Mouse (Mus musculus): Measurements from ENCODE around the gene Dram1.
"Not testable (repeated sequence)": the region's sequence is repeated elsewhere in the genome, so short reads cannot be mapped to it uniquely, and the experiment has no call there.

The Dram1 gene

DNA sequence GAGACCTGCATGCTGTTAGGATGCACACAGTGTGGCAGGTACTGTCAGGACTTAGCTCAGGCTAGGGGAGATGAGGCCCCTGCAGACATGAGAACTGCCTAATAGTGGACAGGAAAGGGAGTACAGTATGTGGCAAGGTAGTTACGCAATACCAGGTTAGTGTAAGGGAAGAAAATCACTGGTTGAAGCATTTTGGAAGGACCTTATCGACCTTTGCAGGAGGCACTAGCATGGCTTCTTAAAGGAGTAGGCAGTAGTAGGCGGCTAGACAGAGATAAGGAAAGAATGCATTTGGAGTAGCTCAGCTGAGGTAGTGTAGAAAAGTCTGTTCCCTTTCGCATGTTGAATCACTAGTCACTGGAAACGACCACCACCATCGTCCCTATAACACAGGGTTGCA is 6.9 kb upstream of the Dram1 start:
- no peak for DNase-seq

DNA sequence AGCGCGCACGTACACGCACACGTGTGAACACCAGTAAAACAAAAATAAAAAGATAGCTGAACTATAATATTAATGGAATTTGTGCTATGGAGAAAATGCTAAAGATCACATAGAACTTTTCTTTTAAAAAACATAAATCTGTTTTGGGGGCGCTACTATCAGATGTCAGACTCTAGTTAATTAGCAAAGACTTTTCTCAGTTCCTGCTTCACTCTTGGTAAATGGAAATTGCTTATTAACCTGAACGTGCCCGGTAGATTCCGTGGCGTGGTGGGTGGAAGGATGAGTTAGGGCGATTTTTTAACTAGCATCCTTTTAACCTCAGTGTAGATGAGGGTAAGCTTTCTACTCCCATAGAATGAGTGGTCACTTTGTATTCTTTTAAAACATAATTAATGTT is 6.4 kb upstream of the Dram1 start:
- DNase-seq, result no peak

DNA sequence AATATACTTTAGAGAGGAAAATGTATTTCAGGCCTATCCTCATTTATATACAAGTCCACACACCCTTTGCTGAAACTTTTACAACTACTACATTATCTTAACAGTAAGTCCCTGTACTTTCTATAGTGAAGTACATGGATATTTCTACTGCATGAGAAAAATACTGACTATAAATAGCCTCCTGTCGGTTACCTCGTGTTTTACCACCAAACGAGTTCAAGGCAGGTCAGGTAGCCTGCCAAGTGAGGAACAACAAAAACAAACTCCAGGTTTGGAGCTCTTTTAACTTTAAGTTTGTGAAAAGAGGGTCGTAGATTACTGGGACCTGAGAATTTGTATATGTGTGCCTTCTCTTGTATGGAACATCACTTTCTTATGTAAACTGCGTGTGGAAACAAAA is 5.2 kb upstream of the Dram1 start:
- no peak for DNase-seq

DNA sequence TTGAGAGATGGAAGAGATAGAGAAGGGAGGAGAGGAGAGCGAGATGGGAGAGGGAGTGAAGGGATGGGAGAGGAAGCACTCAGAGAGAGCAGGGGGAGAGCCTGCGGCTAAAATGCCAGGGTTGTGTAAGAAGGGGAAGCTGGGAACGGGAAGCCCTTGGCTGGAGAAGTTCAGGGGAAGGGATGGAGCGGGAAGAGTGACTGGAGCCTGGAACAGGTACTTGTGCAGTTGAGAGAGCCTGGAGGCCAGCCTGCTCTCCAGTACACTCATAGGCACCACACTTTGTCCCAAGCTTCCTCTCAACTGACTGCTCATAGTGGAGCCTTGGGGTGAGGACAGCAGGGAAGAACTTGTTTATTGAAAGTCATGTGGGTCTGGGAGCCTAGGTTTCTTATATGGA is 4.6 kb upstream of the Dram1 start:
- DNase-seq, result no peak

DNA sequence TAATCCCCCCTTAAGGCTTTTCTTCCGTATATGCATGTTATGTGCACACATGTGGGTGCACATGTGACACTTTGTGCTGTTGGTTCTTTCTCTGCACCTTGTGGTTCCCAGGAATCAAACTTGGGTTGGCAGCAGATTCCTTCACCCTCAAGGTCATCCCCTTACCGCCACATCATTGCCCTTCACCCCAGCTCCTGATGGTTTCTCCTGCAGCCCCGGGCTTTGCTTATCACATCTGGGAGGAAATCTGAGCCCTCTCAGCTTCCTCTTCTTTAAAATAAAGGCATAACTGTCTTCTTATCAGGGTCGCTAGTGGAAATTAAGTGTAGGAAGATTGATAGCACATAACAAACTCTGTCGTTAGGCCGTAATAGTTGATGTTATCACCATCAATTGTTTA is 3.1 kb upstream of the Dram1 start:
- no peak for DNase-seq

- DNase-seq, result no peak
Observed at GRCm38 (mm10) chr10:88381286-88381685, 2.4 kb upstream of the Dram1 start.

- peak; percentile 33 for DNase-seq
Observed at GRCm38 (mm10) chr10:88380430-88381060, 1.7 kb upstream of the Dram1 start.

- DNase-seq, result peak; percentile 53
Observed at GRCm38 (mm10) chr10:88380002-88380401, 1.1 kb upstream of the Dram1 start.

DNA sequence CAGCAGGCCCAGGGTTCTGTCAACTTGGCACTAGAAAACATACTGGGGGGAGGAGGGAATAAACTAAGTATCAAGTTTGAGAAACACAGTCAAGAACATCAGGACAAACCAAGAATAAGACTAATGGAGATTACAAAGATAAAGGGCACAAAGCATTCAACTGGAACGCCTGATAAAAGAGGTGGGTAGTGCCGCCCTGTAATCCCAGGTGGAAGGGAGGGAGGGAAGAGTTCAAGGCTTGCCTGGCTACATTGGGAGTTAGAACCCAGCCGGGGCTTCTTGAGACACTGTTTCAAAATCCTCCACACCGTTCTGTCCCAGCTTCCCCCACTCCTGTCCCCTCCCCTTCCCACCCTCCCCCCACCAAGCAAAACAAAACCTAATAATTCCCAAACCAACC is 1.2 kb downstream of the Dram1 start:
- no peak for DNase-seq

- DNase-seq, result peak; percentile 91
Observed at GRCm38 (mm10) chr10:88376770-88377169, 2.1 kb downstream of the Dram1 start.

- no peak for DNase-seq
Observed at GRCm38 (mm10) chr10:88374984-88375383, 3.9 kb downstream of the Dram1 start.

GRCm38 (mm10) chr10:88372945-88373344 is 5.9 kb downstream of the Dram1 start:
- DNase-seq, result not testable (repeated sequence)

GRCm38 (mm10) chr10:88372436-88372835 is 6.4 kb downstream of the Dram1 start:
- no peak for DNase-seq

- DNase-seq, result peak; percentile 47
Observed at GRCm38 (mm10) chr10:88371793-88372192, 7.1 kb downstream of the Dram1 start.

- no peak for DNase-seq
Observed at GRCm38 (mm10) chr10:88369233-88369632, 9.6 kb downstream of the Dram1 start.

GRCm38 (mm10) chr10:88364221-88364620 is 14.7 kb downstream of the Dram1 start:
- no peak for DNase-seq

DNA sequence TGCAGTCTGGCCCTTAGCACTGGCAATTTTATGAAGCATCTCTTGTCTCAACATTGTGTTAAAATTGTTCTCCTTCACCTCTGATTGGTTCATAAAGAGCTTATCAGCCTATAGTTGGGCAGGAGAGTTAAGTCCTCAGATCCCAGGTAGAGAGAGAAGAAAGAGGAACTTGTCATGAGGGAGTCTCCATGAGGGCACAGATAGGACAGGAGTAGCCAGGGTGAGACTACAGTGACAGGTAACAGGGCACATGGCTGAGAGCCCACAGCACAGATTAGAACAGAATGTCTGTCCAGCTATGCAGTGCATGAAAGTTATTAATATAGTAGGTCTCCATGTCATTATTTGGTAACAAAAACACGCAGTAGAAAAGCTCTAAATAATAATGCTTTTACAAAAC is 16.7 kb downstream of the Dram1 start:
- no peak for DNase-seq

- DNase-seq, result peak; percentile 84
Observed at GRCm38 (mm10) chr10:88356983-88357559, 21.8 kb downstream of the Dram1 start.

DNA sequence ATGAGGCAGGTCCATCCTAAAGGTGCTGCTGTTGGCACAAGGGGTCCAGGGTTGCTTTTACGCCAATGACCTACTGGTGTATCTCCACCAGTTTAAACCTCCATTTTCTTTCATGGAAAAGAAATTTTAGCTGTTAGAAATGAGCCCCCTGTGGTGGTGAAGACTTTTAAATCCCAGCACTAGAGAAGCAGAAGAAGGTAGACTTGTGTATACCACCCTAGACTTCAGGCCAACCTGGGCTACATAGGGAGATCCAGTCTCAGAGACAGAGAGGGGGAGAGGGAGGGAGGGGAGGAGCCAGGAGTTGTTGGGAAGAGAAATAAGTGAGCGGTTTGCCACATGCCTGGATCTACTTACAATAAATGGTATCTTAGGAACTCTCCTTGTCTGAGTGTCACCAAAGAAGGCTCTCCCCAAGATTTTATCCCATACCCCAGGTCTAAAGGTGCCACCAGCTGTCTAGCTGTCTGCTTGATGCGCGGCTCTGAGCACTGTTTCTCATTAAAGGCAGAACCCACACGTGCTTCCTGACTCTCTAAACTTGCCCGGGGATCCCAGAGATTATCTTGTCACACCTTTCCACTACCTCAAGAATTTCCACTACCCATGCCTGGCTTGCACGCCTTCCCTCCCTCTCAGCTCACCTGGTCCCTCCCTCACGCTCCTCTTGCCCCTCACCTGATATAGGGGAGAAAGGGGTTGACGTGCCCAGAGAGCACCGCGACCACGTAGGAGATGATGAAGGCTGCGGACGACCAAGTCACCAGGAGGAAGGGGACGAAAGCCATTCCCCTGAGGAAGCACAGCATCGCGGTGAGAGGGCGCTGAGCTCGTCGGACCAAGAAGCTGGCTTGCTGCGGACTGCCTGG is 22.5 kb downstream of the Dram1 start:
- DNase-seq, result no peak

- no peak for DNase-seq
Observed at GRCm38 (mm10) chr10:88354599-88354998, 24.3 kb downstream of the Dram1 start.

DNA sequence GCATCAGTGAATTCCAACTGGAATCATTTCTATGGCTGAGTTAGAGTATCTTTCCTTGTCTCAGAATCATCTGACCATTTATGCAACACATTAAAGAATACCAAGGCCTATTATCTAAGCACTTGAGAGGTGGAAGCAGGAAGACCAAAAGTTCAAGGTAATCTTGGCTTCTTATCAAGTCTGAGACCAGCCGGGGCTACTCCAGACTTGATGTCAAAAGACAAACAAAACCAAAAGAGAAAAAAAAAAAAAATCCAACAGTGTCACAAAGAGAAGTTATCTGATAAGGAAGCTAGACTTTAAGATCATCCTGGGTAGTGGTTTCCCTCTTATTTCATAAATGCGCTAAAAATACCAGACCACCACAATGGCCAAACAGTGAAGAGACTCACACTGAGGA is 26.3 kb downstream of the Dram1 start:
- DNase-seq, result no peak

DNA sequence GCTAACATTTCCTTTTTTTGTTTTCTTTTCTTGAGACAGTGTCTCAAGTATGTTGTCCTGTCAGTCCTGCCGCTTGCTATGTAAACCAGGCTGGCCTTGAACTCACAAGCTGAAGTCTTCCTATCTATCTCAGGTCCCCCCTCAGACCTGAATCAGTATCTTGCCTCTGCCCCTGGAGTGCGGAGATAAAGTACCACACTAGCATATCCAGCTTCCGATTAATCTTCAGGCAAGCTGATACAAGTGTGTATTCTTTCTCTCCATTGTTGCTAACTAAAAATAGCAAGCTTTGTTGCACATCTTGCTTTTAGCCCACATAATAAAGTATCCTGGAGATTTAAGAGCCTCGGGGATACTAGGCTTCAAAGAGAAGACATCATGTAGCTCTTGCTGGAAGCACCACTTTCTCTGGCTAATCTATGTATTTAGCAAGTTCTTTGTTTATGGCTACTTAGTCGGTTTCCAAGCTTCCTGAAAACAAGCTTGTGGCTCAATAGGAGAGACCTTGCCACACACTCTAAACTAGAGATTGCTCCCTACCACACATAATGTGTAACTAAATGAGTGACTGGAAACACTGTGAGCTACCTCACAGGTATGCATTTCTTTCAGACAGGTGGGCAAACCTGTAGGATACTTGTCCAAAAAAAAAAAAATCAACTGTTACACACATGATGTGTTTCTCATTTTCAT is 27.3 kb downstream of the Dram1 start:
- DNase-seq, result no peak

DNA sequence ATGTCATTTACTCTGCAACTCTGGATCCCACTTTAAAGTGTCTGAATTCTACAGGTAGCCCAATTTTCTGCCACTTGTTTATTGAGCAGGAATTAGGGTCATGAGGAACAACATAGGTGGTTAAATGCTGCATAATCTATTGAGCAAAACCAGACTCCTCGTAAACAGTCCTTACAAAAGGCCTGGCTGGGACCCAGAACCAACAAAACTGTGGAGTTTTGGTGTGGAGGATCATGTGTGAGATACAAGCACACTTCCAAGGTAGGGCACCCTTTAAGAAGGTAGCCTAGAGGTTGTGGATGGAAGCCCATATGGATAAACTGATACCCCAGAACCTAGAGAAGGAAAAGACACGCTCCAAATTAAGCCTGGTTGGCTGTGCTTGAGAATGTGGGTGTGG is 28.2 kb downstream of the Dram1 start:
- no peak for DNase-seq

GRCm38 (mm10) chr10:88349800-88350199 is 29.1 kb downstream of the Dram1 start:
- no peak for DNase-seq
